Mouse (Mus musculus): ENCODE data around the gene Rbpms2.

Rbpms2 gene

DNA sequence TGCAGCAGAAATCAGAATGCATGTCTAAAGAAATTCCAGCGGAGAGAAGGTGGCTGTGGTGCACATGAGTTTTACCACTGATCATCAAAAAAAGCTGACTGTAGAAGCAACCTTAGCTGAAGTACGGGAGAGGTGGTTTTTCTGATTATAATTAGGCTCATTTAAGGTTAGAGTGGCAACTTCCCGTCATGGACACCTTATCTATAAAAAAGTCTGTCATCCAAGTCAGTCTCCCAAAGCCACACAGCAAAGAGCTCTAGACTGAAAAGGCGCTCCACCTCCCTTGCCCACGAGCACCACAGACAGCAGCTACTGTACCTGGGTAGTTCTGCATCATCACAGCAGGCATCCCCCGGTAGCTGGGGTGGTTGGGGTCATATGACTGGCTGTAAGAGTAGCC, 71.1 kb downstream of the Rbpms2 start:
- DNase-seq: no peak

DNA sequence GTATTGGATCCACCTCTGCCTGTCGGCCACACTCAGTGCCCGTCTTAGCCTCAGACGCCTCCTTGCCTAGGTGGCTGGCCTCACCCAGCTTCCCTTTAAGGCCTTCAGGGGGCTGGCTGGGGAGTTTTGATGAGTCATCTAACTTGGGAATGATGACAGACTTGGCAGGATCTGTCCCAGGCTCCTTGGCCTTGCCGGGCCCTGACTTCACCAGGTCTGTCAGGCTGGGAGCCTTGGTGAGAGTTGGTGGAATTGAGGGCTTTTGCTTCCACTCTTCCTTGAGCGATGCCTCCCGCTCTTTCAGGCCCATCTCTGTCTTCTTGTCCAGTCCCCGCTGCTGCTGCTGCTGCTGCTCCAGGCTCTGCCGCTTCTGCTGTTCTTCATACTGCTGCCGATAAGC, 72.8 kb downstream of the Rbpms2 start:
- DNase-seq: no peak

DNA sequence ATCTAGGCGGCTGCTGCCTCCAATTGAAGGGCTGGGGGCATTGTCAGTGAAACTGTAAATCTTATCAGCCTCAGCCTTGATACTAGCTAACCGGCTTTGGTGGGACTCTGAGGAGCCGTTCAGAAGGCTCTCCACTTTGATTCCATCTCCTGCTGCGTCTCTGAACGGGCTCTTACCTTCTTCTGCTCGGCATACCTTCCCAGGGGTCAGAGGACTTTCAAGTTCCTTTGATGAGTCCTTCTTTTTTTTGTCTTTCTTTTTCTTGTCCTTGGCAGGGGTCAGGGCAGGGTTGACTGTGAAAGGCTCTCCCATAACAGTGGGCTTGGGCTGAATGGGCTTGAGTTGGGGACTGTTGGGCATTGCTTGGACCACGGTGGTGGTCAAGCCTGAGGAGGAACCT, 73.8 kb downstream of the Rbpms2 start:
- no peak for DNase-seq

DNA sequence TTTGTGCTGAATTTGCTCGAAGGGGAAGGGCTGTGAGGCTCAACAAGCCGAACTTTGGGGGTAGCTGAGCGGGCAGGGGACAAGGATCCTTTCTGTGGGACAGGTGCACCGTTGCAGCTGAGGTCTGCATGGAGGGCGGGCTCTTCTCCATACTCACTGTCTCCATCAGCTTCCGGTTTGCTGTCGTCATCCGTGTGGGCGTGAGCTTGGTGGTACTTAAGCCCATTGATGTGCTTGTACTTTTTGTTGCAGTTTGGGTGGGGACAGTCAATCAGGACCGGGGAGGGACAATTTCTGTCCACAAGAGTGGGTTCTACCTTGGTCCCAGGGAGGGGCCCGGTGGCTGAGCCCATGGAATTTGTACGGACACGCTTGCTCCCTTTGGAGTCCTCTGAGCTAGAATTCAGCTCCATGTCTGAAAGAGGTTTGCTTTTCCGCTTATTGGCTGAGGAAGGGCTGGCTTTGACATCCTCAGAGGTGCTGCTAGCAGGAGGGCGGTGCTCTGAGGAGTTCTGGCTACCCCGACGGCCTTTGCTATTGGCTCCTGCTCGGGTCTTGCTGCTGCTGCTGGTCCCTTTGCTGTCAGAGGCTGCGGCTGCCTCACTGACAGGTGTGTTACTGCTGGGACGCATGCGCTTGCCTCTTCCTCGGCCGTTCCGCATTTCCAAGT, 74.6 kb downstream of the Rbpms2 start:
- DNase-seq: no peak

Data from thymus, adult 18-20 months (tissue).